Mouse (Mus musculus): ENCODE measurements around the gene Tom1. TPM values are rescaled to one million over a fixed set of nuclear protein-coding genes. Genes with fewer than 3 reads are reported as not detected.

The Tom1 gene
- polyA plus RNA-seq, 3 experiments from 2014 or later = 13.7 to 24.0 (median 15.1) TPM

- ATAC-seq = no peak
These were observed 9.5 kb downstream of the Tom1 start for GRCm38 (mm10) chr8:75042974-75043373.

GRCm38 (mm10) chr8:75046303-75046702, 12.8 kb downstream of the Tom1 start:
- no peak for ATAC-seq

- ATAC-seq = no peak
These were observed 14.3 kb downstream of the Tom1 start for GRCm38 (mm10) chr8:75047784-75048183.

GRCm38 (mm10) chr8:75053342-75053741, 19.8 kb downstream of the Tom1 start:
- ATAC-seq = no peak

GRCm38 (mm10) chr8:75055673-75056072, 22.2 kb downstream of the Tom1 start:
- no peak for ATAC-seq

- peak; percentile 67 for ATAC-seq
These were observed 26.5 kb downstream of the Tom1 start for GRCm38 (mm10) chr8:75060022-75060421.

- no peak for ATAC-seq
These were observed 27.3 kb downstream of the Tom1 start for GRCm38 (mm10) chr8:75060815-75061214.

GRCm38 (mm10) chr8:75063290-75063689, 29.8 kb downstream of the Tom1 start:
- ATAC-seq = no peak

GRCm38 (mm10) chr8:75064790-75065189, 31.3 kb downstream of the Tom1 start:
- no peak for ATAC-seq

- no peak for ATAC-seq
These were observed 33.8 kb downstream of the Tom1 start for GRCm38 (mm10) chr8:75067287-75067686.

GRCm38 (mm10) chr8:75070297-75070696, 36.8 kb downstream of the Tom1 start:
- no peak for ATAC-seq

GRCm38 (mm10) chr8:75071627-75072346, 38.3 kb downstream of the Tom1 start:
- peak; percentile 84 for ATAC-seq

GRCm38 (mm10) chr8:75074876-75075275, 41.4 kb downstream of the Tom1 start:
- ATAC-seq = no peak

- ATAC-seq = no peak
These were observed 44.7 kb downstream of the Tom1 start for GRCm38 (mm10) chr8:75078215-75078614.

- ATAC-seq = no peak
These were observed 45.3 kb downstream of the Tom1 start for GRCm38 (mm10) chr8:75078851-75079250.

GRCm38 (mm10) chr8:75081364-75082040, 48.0 kb downstream of the Tom1 start:
- ATAC-seq = no peak

- ATAC-seq = no peak
These were observed 48.8 kb downstream of the Tom1 start for GRCm38 (mm10) chr8:75082181-75082805.

GRCm38 (mm10) chr8:75083846-75084245, 50.3 kb downstream of the Tom1 start:
- peak; percentile 79 for ATAC-seq

GRCm38 (mm10) chr8:75084382-75085064, 51.0 kb downstream of the Tom1 start:
- no peak for ATAC-seq

- ATAC-seq = no peak
These were observed 52.5 kb downstream of the Tom1 start for GRCm38 (mm10) chr8:75086002-75086401.

GRCm38 (mm10) chr8:75087127-75087526, 53.6 kb downstream of the Tom1 start:
- ATAC-seq = no peak

- no peak for ATAC-seq
These were observed 55.7 kb downstream of the Tom1 start for GRCm38 (mm10) chr8:75088989-75089881.

Data from inflammation-experienced regulatory T-cells, adult 6 months (primary cell).